Mouse (Mus musculus): ENCODE results near the gene Prdm12. TPM values are rescaled to one million over a fixed set of nuclear protein-coding genes. Genes with fewer than 3 reads are reported as not detected.

Gene Prdm12
- polyA plus RNA-seq, 1 experiment from 2014 or later, result not detected

DNA sequence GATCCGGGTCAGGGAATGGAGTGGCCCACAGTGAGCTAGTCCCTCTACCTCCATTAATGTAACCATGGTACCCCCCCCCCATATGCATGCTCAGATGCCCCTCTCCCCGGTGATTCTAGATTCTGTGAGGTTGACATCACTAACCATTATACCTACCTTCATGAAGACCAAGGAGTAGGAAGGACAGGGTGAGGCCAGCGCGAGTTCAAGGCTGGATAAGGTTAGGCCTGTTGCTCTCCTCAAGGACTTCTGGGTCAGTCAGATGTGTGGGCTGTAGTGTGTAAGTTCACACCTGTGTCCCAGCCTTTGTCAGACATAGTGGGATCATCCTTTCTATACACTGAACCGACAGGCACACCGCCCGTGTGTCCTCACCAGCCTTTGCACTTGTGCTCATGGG is 16.5 kb downstream of the Prdm12 start:
- DNase-seq (ENCODE audit: low spot score) (no peak), ATAC-seq (ENCODE audit: low FRiP score, low TSS enrichment) (no peak)
- no peak overlapping the region for H3K4me2 ChIP-seq (replicated peaks; ENCODE audit: low read depth)
- H3K4me1 ChIP-seq (replicated peaks; ENCODE audit: control insufficient read depth, insufficient read depth), result no peaks in the 10 kb centered on the region
- no peaks in the 10 kb centered on the region for H3K36me3 ChIP-seq (ENCODE audit: control insufficient read depth, insufficient read depth, low read length)
- H3K9ac ChIP-seq (ENCODE audit: low read length), result no peak overlapping the region
- peaks cover 12% of the 10 kb centered on the region for H3K27me3 ChIP-seq (ENCODE audit: control insufficient read depth, insufficient read depth, low read length)
- no peak overlapping the region for H3K4me3 ChIP-seq (ENCODE audit: low read depth, low read length)
- WGBS, result 80% methylated on average over 7 of the region's 7 CpGs
- no peak overlapping the region for H3K27ac ChIP-seq (replicated peaks)
- no peaks in the 10 kb centered on the region for H3K9me3 ChIP-seq (ENCODE audit: control insufficient read depth, low read length)
- TF ChIP-seq EP300 (optimal IDR thresholded peaks at IDR 0.05), result no peak
- no peak for TF ChIP-seq CTCF (IDR thresholded peaks at IDR 0.05; ENCODE audit: low read depth)

DNA sequence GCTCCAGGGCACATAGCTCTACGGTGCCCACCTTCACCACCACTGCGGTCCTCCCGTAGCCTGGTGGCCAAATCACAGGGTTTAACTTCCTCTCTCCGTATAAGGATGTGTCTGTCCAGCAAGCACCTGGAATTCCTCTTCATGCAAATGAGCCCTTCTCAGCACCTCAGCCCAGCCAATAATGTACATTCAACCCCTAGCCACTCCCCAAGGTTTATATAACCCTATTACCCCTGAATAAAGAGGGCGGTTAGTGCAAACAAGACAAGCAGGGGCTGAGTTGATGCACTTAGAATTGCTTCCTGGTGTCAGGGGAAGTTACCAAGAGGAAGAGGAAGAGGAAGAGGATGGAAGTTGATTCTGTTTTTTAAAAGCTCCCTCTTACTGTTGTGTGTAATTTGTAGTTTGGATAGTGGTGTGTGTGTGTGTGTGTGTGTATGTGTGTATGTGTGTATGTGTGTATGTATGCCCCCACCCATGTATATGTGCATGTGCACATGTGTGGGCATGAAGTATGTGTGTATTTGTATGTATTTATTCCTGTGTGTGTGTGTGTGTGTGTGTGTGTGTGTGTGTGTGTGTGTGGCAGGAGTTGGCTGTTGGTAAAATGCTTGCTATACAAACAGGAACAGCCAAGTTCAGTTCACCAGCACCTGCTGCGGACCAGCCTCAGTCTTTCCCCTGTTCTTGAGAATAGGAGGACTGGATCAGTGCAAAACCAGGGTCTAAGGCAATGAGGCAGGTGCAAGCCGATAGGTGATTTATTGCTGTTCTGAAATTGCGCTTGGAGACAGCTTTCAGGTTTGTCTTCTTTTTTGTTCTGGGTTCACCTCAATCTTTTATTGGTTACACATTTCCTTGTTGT is 23.3 kb downstream of the Prdm12 start:
- H3K9ac ChIP-seq (ENCODE audit: low read length), result no peak overlapping the region
- no peaks in the 10 kb centered on the region for H3K27me3 ChIP-seq (ENCODE audit: control insufficient read depth, insufficient read depth, low read length)
- H3K4me1 ChIP-seq (replicated peaks; ENCODE audit: control insufficient read depth, insufficient read depth), result no peaks in the 10 kb centered on the region
- no peak overlapping the region for H3K4me2 ChIP-seq (replicated peaks; ENCODE audit: low read depth)
- no peaks in the 10 kb centered on the region for H3K36me3 ChIP-seq (ENCODE audit: control insufficient read depth, insufficient read depth, low read length)
- peak; percentile 26; the same call in 1 of the 2 replicates for ATAC-seq (ENCODE audit: low FRiP score, low TSS enrichment)
- TF ChIP-seq CTCF (IDR thresholded peaks at IDR 0.05; ENCODE audit: low read depth), result no peak
- no peak for TF ChIP-seq EP300 (optimal IDR thresholded peaks at IDR 0.05)
- H3K9me3 ChIP-seq (ENCODE audit: control insufficient read depth, low read length), result no peaks in the 10 kb centered on the region
- no peak for DNase-seq (ENCODE audit: low spot score)
- no peak overlapping the region for H3K4me3 ChIP-seq (ENCODE audit: low read depth, low read length)
- H3K27ac ChIP-seq (replicated peaks), result no peak overlapping the region
- WGBS, result 48% methylated on average over 8 of the region's 8 CpGs

DNA sequence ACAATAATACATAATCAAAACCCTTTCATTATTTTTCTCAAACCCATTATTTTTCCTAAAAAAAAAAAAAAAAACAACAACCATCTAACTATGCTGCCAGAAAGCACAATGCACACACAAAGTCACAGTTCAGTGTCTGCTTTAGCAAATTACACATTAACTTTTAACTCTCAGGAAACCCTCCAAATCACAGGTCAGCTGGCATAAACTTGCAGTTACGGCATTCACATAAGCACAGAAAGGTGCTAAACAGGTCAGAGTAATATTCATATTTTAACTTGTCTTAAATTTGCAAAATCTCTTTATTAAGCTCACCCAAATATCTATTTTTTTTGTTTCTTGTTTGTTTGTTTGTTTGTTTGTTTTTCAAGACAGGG is 24.0 kb downstream of the Prdm12 start:
- 84% methylated on average over 1 of the region's 1 CpGs for WGBS
- Histone ChIP-seq H3K36me3 (ENCODE audit: control insufficient read depth, insufficient read depth, low read length) (no peaks in the 10 kb centered on the region), H3K4me3 (ENCODE audit: low read depth, low read length) (no peak overlapping the region), H3K4me2 (replicated peaks; ENCODE audit: low read depth) (no peak overlapping the region), H3K27ac (replicated peaks) (no peak overlapping the region), H3K9ac (ENCODE audit: low read length) (no peak overlapping the region), H3K27me3 (ENCODE audit: control insufficient read depth, insufficient read depth, low read length) (no peaks in the 10 kb centered on the region), H3K9me3 (ENCODE audit: control insufficient read depth, low read length) (no peaks in the 10 kb centered on the region), H3K4me1 (replicated peaks; ENCODE audit: control insufficient read depth, insufficient read depth) (no peaks in the 10 kb centered on the region)
- no peak for DNase-seq (ENCODE audit: low spot score)
- no peak for TF ChIP-seq EP300 (optimal IDR thresholded peaks at IDR 0.05)
- TF ChIP-seq CTCF (IDR thresholded peaks at IDR 0.05; ENCODE audit: low read depth), result no peak
- no peak for ATAC-seq (ENCODE audit: low FRiP score, low TSS enrichment)

DNA sequence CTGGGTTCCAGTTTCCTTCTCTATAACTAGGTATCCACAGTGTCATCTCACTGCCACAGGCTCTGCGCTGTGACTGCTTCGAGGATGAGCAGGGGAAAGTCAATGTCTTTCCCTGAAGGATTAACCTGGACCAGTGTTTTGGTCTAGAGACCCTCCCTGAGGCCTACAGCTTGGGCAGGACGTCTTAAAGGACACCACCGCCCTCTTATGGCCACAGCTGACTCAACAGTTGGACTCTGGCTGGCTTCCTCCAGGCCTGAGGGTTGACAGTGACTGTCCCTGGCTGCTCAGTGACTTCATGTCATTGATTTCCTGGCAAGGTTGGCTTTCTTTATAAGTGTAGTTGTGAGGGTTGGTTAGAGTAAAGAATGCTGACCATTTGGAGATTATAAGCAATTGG is 27.5 kb downstream of the Prdm12 start:
- DNase-seq (ENCODE audit: low spot score), result no peak
- H3K9me3 ChIP-seq (ENCODE audit: control insufficient read depth, low read length), result no peaks in the 10 kb centered on the region
- H3K4me3 ChIP-seq (ENCODE audit: low read depth, low read length), result no peak overlapping the region
- no peak overlapping the region for H3K9ac ChIP-seq (ENCODE audit: low read length)
- ATAC-seq (ENCODE audit: low FRiP score, low TSS enrichment), result no peak
- H3K36me3 ChIP-seq (ENCODE audit: control insufficient read depth, insufficient read depth, low read length), result no peaks in the 10 kb centered on the region
- TF ChIP-seq CTCF (IDR thresholded peaks at IDR 0.05; ENCODE audit: low read depth) (peak; percentile 66), EP300 (optimal IDR thresholded peaks at IDR 0.05) (no peak)
- no peaks in the 10 kb centered on the region for H3K27me3 ChIP-seq (ENCODE audit: control insufficient read depth, insufficient read depth, low read length)
- no peak overlapping the region for H3K4me2 ChIP-seq (replicated peaks; ENCODE audit: low read depth)
- H3K27ac ChIP-seq (replicated peaks), result no peak overlapping the region
- 27% methylated on average over 4 of the region's 4 CpGs for WGBS
- 0 out of 2 replicates have a peak, but pooled peaks cover 2% of the 10 kb centered on the region for H3K4me1 ChIP-seq (replicated peaks; ENCODE audit: control insufficient read depth, insufficient read depth)

DNA sequence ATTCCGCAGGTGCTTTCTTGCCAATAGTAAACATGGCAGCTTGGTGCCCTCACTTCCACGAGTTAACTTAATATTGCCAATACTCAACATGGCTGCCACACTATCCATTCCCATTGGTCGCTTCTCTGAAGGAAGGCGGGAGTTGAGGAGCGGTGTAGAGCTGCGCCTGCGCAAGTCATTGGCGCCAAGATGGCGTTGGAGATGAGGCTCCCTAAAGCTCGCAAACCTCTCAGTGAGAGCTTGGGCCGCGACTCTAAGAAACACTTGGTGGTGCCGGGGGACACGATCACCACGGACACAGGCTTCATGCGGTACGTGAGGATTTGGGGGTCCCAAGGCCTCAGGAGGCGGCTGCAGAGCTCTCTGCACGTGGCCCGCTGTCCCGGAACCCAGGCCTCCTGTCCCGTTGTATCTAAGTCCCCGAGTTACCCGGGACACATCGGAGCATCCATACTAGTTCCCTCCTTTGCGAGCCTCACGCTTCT is 30.8 kb downstream of the Prdm12 start, which contains the start of gene Exosc2:
Exosc2 (plus strand) TSS at position 165 of the 485 bp plus-strand sequence.
- under 1% methylated on average over 27 of the region's 27 CpGs for WGBS
- H3K9ac ChIP-seq (ENCODE audit: low read length), result peak within 1 kb of the TSS; percentile 83
- H3K36me3 ChIP-seq (ENCODE audit: control insufficient read depth, insufficient read depth, low read length), result peaks cover 6% of the 10 kb centered on the region; the same call in 1 of the 2 replicates
- peak within 1 kb of the TSS; percentile 80 for H3K4me2 ChIP-seq (replicated peaks; ENCODE audit: low read depth)
- H3K9me3 ChIP-seq (ENCODE audit: control insufficient read depth, low read length), result no peaks in the 10 kb centered on the region
- ATAC-seq (ENCODE audit: low FRiP score, low TSS enrichment), result peak; percentile 98
- TF ChIP-seq EP300 (optimal IDR thresholded peaks at IDR 0.05) (no peak), CTCF (IDR thresholded peaks at IDR 0.05; ENCODE audit: low read depth) (no peak)
- peak; percentile 90 for DNase-seq (ENCODE audit: low spot score)
- H3K27ac ChIP-seq (replicated peaks), result peak within 1 kb of the TSS; percentile 74
- no peaks in the 10 kb centered on the region for H3K27me3 ChIP-seq (ENCODE audit: control insufficient read depth, insufficient read depth, low read length)
- 0 out of 2 replicates have a peak, but pooled peaks cover 2% of the 10 kb centered on the region for H3K4me1 ChIP-seq (replicated peaks; ENCODE audit: control insufficient read depth, insufficient read depth)
- H3K4me3 ChIP-seq (ENCODE audit: low read depth, low read length), result peak within 1 kb of the TSS; percentile 60

DNA sequence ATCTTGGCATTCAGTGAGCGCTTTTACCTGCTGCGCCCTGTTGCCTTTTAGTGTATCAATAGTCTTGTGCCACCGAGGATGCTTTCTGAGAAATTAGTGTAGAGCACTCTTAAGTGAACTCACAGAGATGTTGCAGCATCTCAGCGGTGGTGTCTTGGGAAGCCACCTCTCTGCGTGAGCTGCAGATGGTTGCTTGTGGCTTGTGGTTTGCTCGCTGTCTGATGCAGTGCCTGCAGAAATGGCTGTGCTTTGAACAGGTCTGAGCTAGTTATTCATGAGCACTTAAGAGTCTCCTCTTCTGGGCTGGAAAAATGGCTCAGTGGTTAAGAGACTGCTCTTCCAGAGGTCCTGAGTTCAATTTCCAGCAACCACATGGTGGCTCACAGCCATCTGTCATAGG is 38.8 kb downstream of the Prdm12 start:
- no peaks in the 10 kb centered on the region for H3K4me1 ChIP-seq (replicated peaks; ENCODE audit: control insufficient read depth, insufficient read depth)
- no peak for DNase-seq (ENCODE audit: low spot score)
- H3K9me3 ChIP-seq (ENCODE audit: control insufficient read depth, low read length), result no peaks in the 10 kb centered on the region
- no peaks in the 10 kb centered on the region for H3K27me3 ChIP-seq (ENCODE audit: control insufficient read depth, insufficient read depth, low read length)
- no peak for ATAC-seq (ENCODE audit: low FRiP score, low TSS enrichment)
- H3K4me2 ChIP-seq (replicated peaks; ENCODE audit: low read depth), result no peak overlapping the region
- H3K27ac ChIP-seq (replicated peaks), result no peak overlapping the region
- H3K36me3 ChIP-seq (ENCODE audit: control insufficient read depth, insufficient read depth, low read length), result peaks cover 26% of the 10 kb centered on the region
- H3K9ac ChIP-seq (ENCODE audit: low read length), result no peak overlapping the region
- WGBS, result 91% methylated on average over 6 of the region's 6 CpGs
- no peak for TF ChIP-seq EP300 (optimal IDR thresholded peaks at IDR 0.05)
- TF ChIP-seq CTCF (IDR thresholded peaks at IDR 0.05; ENCODE audit: low read depth), result no peak
- no peak overlapping the region for H3K4me3 ChIP-seq (ENCODE audit: low read depth, low read length)
